Comparison of ENCODE assay signal across 8 mouse cellular contexts in genomic region chr8:95137641-95138098, GRCm38 (mm10). TPM values are rescaled to one million over a fixed set of nuclear protein-coding genes. Genes with fewer than 3 reads are reported as not detected.
A peak's percentile ranks its signal among the peaks of the same experiment; 100 is the strongest.
DNase-seq lines count a peak whose midpoint lies in the region; ATAC-seq and TF ChIP-seq lines count a peak whose summit lies in the region.

No protein-coding gene starts in this region.

- WGBS in heart, postnatal 0 days, result 15% methylated on average over 28 of the region's 28 CpGs
- WGBS in midbrain, embryonic 10.5 days, result under 1% methylated on average over 28 of the region's 28 CpGs

- peak overlapping the region; percentile 54 for H3K4me2 ChIP-seq in heart, postnatal 0 days (ENCODE audit: low read depth, low read length)

- H3K36me3 ChIP-seq in heart, postnatal 0 days (replicated peaks; ENCODE audit: control insufficient read depth, insufficient read depth, low read length), result peaks cover 34% of the 10 kb centered on the region
- no peaks in the 10 kb centered on the region for H3K36me3 ChIP-seq in midbrain, embryonic 10.5 days

- peak overlapping the region; percentile 14; the same call in 1 of the 2 replicates for H3K4me3 ChIP-seq in embryonic fibroblast, embryonic 13.5 days (ENCODE audit: insufficient read depth, low read length)
- H3K4me3 ChIP-seq in heart, postnatal 0 days (ENCODE audit: low read depth, low read length), result 0 out of 2 replicates have a peak overlapping the region, but pooled peaks have one; percentile 14
- peak overlapping the region; percentile 49 for H3K4me3 ChIP-seq in midbrain, embryonic 10.5 days

- DNase-seq in cerebellum, adult 8-10 months, result no peak
- no peak for DNase-seq in heart, postnatal 0 days (ENCODE audit: low spot score)
- peak; percentile 86 to 88 for DNase-seq in kidney, postnatal 36 days
- DNase-seq in midbrain, embryonic 10.5 days (ENCODE audit: low spot score), result peak; percentile 49
- DNase-seq in layer of hippocampus, postnatal 25 days (ENCODE audit: extremely low spot score in 1 of 2, low spot score in 1 of 2), result no peak
- no peak for DNase-seq in right cerebral cortex, adult 18-20 months

- H3K9me3 ChIP-seq in heart, postnatal 0 days (replicated peaks; ENCODE audit: control insufficient read depth, low read length), result no peaks in the 10 kb centered on the region
- H3K9me3 ChIP-seq in midbrain, embryonic 10.5 days (replicated peaks), result no peaks in the 10 kb centered on the region

- peak; percentile 47; the same call in 1 of the 2 replicates for ATAC-seq in cerebellum, adult (ENCODE audit: insufficient number of reproducible peaks, low FRiP score, low TSS enrichment)
- ATAC-seq in heart, postnatal 0 days (ENCODE audit: insufficient read depth, low read depth), result no peak

- no peak overlapping the region for H3K27ac ChIP-seq in embryonic fibroblast, embryonic 13.5 days (ENCODE audit: insufficient read depth, low read length)
- no peak overlapping the region for H3K27ac ChIP-seq in heart, postnatal 0 days (ENCODE audit: low read depth)
- no peak overlapping the region; the same call in 1 of the 2 replicates for H3K27ac ChIP-seq in midbrain, embryonic 10.5 days (replicated peaks)

- TF ChIP-seq CTCF in embryonic fibroblast, embryonic 13.5 days (IDR thresholded peaks at IDR 0.05; ENCODE audit: borderline replicate concordance, insufficient read depth, low read length), result no peak
- no peak for TF ChIP-seq CTCF in heart, postnatal 0 days (IDR thresholded peaks at IDR 0.05; ENCODE audit: low read depth)

- 0 out of 2 replicates have a peak, but pooled peaks cover 5% of the 10 kb centered on the region for H3K27me3 ChIP-seq in heart, postnatal 0 days (ENCODE audit: control insufficient read depth, insufficient read depth, low read length)
- H3K27me3 ChIP-seq in midbrain, embryonic 10.5 days (ENCODE audit: low read depth, poor library complexity, severe bottlenecking), result peaks cover 69% of the 10 kb centered on the region

- no peak for TF ChIP-seq POLR2A in embryonic fibroblast, embryonic 13.5 days (IDR thresholded peaks at IDR 0.05; ENCODE audit: low read depth, low read length)

- H3K9ac ChIP-seq in heart, postnatal 0 days (replicated peaks; ENCODE audit: low read depth, low read length), result no peak overlapping the region

- H3K4me1 ChIP-seq in embryonic fibroblast, embryonic 13.5 days (ENCODE audit: control insufficient read depth, insufficient read depth, low read length), result peaks cover 21% of the 10 kb centered on the region
- H3K4me1 ChIP-seq in heart, postnatal 0 days (ENCODE audit: control insufficient read depth, insufficient read depth), result peaks cover 35% of the 10 kb centered on the region
- peaks cover 39% of the 10 kb centered on the region for H3K4me1 ChIP-seq in midbrain, embryonic 10.5 days

- no peak for TF ChIP-seq EP300 in heart, postnatal 0 days (IDR thresholded peaks at IDR 0.05; ENCODE audit: low read depth)

RNA-seq across cellular contexts. Expression of gene Katnb1, which starts 56.7 kb away (rescaled TPM):
- 6.8 and 9.0 TPM in 2 replicates for polyA plus RNA-seq in embryonic fibroblast, embryonic 13.5 days (2011; ENCODE audit: insufficient read length, low read depth, missing spikeins)
- 10.7 and 20.5 TPM in 2 replicates for total RNA-seq in heart, postnatal 0 days (2014; rRNA removed; ENCODE audit: low replicate concordance)
- 8.2 and 10.2 TPM in 2 replicates for polyA plus RNA-seq in heart, postnatal 0 days (2015; fragmentation: Nextera tagmentation; extraction: Ambion mirVana)
- polyA plus RNA-seq in midbrain, embryonic 10.5 days (2016; fragmentation: Nextera tagmentation; extraction: Ambion mirVana), result 32.0 and 34.2 TPM in 2 replicates
- total RNA-seq in layer of hippocampus, postnatal 25 days (2021), result 10 to 100 TPM; 40.1 to 45.4 TPM

Comparison
In these comparisons a context has a peak if more than half of its experiments do, and no peak if none do; other contexts are left out.
1. DNase-seq: peak in kidney, postnatal 36 days (2 of 2) and midbrain, embryonic 10.5 days (single experiment); none in cerebellum, adult 8-10 months (single experiment), heart, postnatal 0 days (single experiment), layer of hippocampus, postnatal 25 days (0 of 2) and right cerebral cortex, adult 18-20 months (single experiment).
2. Peak in every context shown above with its lines, with median percentiles within 50 percentile points of each other: H3K4me3 ChIP-seq.